Mouse (Mus musculus): ENCODE measurements around the gene Picalm. TPM values are rescaled to one million over a fixed set of nuclear protein-coding genes. Genes with fewer than 3 reads are reported as not detected.
A peak's percentile ranks its signal among the peaks of the same experiment; 100 is the strongest.

Gene Picalm
- polyA plus RNA-seq, 1 experiment from 2014 or later, result 58.0 TPM

- no peaks in the 10 kb centered on the region for H3K4me1 ChIP-seq (ENCODE audit: control insufficient read depth, insufficient read depth, low read length)
- no peak overlapping the region for H3K4me3 ChIP-seq (ENCODE audit: low read depth, low read length)
- 46% methylated on average over 4 of the region's 4 CpGs for WGBS
Measured at GRCm38 (mm10) chr7:90236289-90236905, 106.4 kb downstream of the Picalm start.

GRCm38 (mm10) chr7:90243151-90243550 is 113.1 kb downstream of the Picalm start:
- WGBS, result 90% methylated on average over 6 of the region's 6 CpGs
- ATAC-seq (ENCODE audit: low read depth), result no peak
- H3K4me1 ChIP-seq (ENCODE audit: control insufficient read depth, insufficient read depth, low read length), result no peaks in the 10 kb centered on the region
- no peaks in the 10 kb centered on the region for H3K9me3 ChIP-seq (ENCODE audit: control insufficient read depth, low read length)
- no peaks in the 10 kb centered on the region for H3K36me3 ChIP-seq (ENCODE audit: control insufficient read depth, insufficient read depth, low read length)
- H3K27ac ChIP-seq (ENCODE audit: low read depth, low read length), result no peak overlapping the region
- no peak overlapping the region for H3K4me3 ChIP-seq (ENCODE audit: low read depth, low read length)
- no peak overlapping the region for H3K9ac ChIP-seq (replicated peaks; ENCODE audit: low read depth, low read length)
- H3K4me2 ChIP-seq (ENCODE audit: low read depth, low read length), result no peak overlapping the region
- H3K27me3 ChIP-seq (ENCODE audit: control insufficient read depth, insufficient read depth, low read length), result no peaks in the 10 kb centered on the region

More at GRCm38 (mm10) chr7:90236289-90236905, 106.4 kb downstream of the Picalm start:
- H3K36me3 ChIP-seq (ENCODE audit: control insufficient read depth, insufficient read depth, low read length), result no peaks in the 10 kb centered on the region
- no peak for ATAC-seq (ENCODE audit: low read depth)
- H3K27ac ChIP-seq (ENCODE audit: low read depth, low read length), result no peak overlapping the region
- H3K27me3 ChIP-seq (ENCODE audit: control insufficient read depth, insufficient read depth, low read length), result no peaks in the 10 kb centered on the region
- H3K4me2 ChIP-seq (ENCODE audit: low read depth, low read length), result no peak overlapping the region
- no peak overlapping the region for H3K9ac ChIP-seq (replicated peaks; ENCODE audit: low read depth, low read length)
- no peaks in the 10 kb centered on the region for H3K9me3 ChIP-seq (ENCODE audit: control insufficient read depth, low read length)

GRCm38 (mm10) chr7:90243643-90244042 is 113.6 kb downstream of the Picalm start:
- ATAC-seq (ENCODE audit: low read depth), result no peak
- Histone ChIP-seq H3K27me3 (ENCODE audit: control insufficient read depth, insufficient read depth, low read length) (no peaks in the 10 kb centered on the region), H3K36me3 (ENCODE audit: control insufficient read depth, insufficient read depth, low read length) (no peaks in the 10 kb centered on the region), H3K27ac (ENCODE audit: low read depth, low read length) (no peak overlapping the region), H3K9ac (replicated peaks; ENCODE audit: low read depth, low read length) (no peak overlapping the region), H3K4me2 (ENCODE audit: low read depth, low read length) (no peak overlapping the region), H3K4me1 (ENCODE audit: control insufficient read depth, insufficient read depth, low read length) (no peaks in the 10 kb centered on the region), H3K9me3 (ENCODE audit: control insufficient read depth, low read length) (no peaks in the 10 kb centered on the region), H3K4me3 (ENCODE audit: low read depth, low read length) (no peak overlapping the region)
- 78% methylated on average over 5 of the region's 5 CpGs for WGBS

DNA sequence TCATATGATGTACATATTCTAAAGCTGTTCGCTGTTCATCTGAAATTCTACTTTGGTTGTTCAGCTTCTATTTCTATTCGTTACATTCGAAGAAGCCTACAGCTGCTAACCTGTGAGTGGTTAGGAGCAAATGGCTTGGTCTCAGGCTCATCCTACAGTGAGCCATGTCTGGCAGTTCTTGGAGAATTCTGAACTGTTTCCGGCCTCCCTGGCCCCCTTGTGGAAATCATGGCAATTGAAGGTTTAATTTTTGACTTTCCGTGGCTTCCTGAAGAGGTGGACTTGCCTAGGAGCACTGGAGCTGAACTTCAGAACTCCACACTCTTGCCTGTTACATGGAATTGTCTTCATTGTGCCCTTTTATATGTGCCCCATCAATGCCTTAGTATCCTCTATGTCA is 122.9 kb downstream of the Picalm start:
- H3K27ac ChIP-seq (ENCODE audit: low read depth, low read length), result no peak overlapping the region
- H3K4me1 ChIP-seq (ENCODE audit: control insufficient read depth, insufficient read depth, low read length), result no peaks in the 10 kb centered on the region
- ATAC-seq (ENCODE audit: low read depth), result no peak
- no peak overlapping the region for H3K9ac ChIP-seq (replicated peaks; ENCODE audit: low read depth, low read length)
- no peaks in the 10 kb centered on the region for H3K36me3 ChIP-seq (ENCODE audit: control insufficient read depth, insufficient read depth, low read length)
- no peaks in the 10 kb centered on the region for H3K27me3 ChIP-seq (ENCODE audit: control insufficient read depth, insufficient read depth, low read length)
- no peak overlapping the region for H3K4me3 ChIP-seq (ENCODE audit: low read depth, low read length)
- no peaks in the 10 kb centered on the region for H3K9me3 ChIP-seq (ENCODE audit: control insufficient read depth, low read length)
- no peak overlapping the region for H3K4me2 ChIP-seq (ENCODE audit: low read depth, low read length)
- 76% methylated on average over 5 of the region's 5 CpGs for WGBS

GRCm38 (mm10) chr7:90258701-90259100 is 128.7 kb downstream of the Picalm start:
- Histone ChIP-seq H3K9me3 (ENCODE audit: control insufficient read depth, low read length) (no peaks in the 10 kb centered on the region), H3K9ac (replicated peaks; ENCODE audit: low read depth, low read length) (no peak overlapping the region), H3K4me2 (ENCODE audit: low read depth, low read length) (no peak overlapping the region), H3K27me3 (ENCODE audit: control insufficient read depth, insufficient read depth, low read length) (no peaks in the 10 kb centered on the region), H3K36me3 (ENCODE audit: control insufficient read depth, insufficient read depth, low read length) (no peaks in the 10 kb centered on the region), H3K27ac (ENCODE audit: low read depth, low read length) (no peak overlapping the region), H3K4me3 (ENCODE audit: low read depth, low read length) (no peak overlapping the region), H3K4me1 (ENCODE audit: control insufficient read depth, insufficient read depth, low read length) (no peaks in the 10 kb centered on the region)
- ATAC-seq (ENCODE audit: low read depth), result no peak
- 90% methylated on average over 2 of the region's 2 CpGs for WGBS

DNA sequence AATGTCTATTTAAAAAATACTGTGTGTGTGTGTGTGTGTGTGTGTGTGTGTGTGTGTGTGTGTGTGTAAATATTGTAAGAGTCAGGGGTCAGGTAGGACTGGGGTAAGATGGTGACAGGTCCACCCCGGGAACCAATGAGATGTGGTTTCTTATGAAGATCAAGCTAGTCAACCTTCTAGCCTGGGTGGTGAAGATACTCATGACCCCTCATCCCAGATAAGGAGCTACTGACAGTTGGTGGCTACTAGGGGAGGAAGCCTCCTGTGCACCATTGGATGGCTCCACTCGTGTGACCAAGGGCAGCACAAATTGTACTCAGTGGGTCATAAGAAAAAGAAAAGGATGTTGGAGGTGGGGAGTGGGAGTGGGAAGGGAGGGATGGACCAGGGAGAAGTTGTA is 129.9 kb downstream of the Picalm start:
- Histone ChIP-seq H3K4me2 (ENCODE audit: low read depth, low read length) (no peak overlapping the region), H3K27ac (ENCODE audit: low read depth, low read length) (no peak overlapping the region), H3K9me3 (ENCODE audit: control insufficient read depth, low read length) (no peaks in the 10 kb centered on the region), H3K27me3 (ENCODE audit: control insufficient read depth, insufficient read depth, low read length) (no peaks in the 10 kb centered on the region), H3K36me3 (ENCODE audit: control insufficient read depth, insufficient read depth, low read length) (no peaks in the 10 kb centered on the region), H3K4me3 (ENCODE audit: low read depth, low read length) (no peak overlapping the region), H3K4me1 (ENCODE audit: control insufficient read depth, insufficient read depth, low read length) (no peaks in the 10 kb centered on the region), H3K9ac (replicated peaks; ENCODE audit: low read depth, low read length) (no peak overlapping the region)
- 86% methylated on average over 2 of the region's 2 CpGs for WGBS
- no peak for ATAC-seq (ENCODE audit: low read depth)

DNA sequence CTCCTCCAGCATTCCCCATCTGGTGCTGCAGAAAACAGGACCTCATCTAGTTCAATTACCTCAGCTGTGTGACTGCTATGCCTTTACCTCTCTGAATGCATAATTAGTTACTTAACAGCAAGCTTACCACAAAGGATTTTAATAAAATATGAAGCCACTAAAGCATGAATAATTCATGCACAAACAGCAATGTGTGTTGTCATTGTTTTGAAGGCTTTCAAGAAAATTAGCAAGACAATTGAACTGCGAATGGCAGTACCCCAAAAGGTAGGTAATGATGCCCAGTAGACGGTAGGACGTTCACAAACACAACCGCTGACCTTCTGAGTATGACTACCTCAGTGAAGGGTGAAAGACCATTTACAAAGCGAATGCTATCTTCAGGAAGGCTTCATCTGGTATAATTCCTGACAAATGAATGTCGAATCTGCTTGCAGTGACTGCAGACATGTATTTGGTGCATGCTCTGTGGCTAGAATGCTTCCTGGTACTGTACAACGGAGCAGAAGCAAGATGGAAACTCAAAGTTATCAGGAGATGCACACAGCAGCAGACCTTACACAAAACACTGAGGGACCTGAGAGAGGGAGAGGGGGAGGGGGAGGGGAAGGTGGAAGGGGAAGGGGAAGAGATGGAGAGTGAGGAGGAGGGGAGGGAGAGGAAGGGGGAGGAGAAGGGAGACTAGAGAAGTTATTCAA is 132.0 kb downstream of the Picalm start:
- Histone ChIP-seq H3K27me3 (ENCODE audit: control insufficient read depth, insufficient read depth, low read length) (no peaks in the 10 kb centered on the region), H3K9ac (replicated peaks; ENCODE audit: low read depth, low read length) (no peak overlapping the region), H3K4me1 (ENCODE audit: control insufficient read depth, insufficient read depth, low read length) (no peaks in the 10 kb centered on the region), H3K4me2 (ENCODE audit: low read depth, low read length) (peak overlapping the region; percentile 21; the same call in 1 of the 2 replicates), H3K27ac (ENCODE audit: low read depth, low read length) (peak overlapping the region; percentile 62), H3K4me3 (ENCODE audit: low read depth, low read length) (no peak overlapping the region), H3K9me3 (ENCODE audit: control insufficient read depth, low read length) (no peaks in the 10 kb centered on the region), H3K36me3 (ENCODE audit: control insufficient read depth, insufficient read depth, low read length) (no peaks in the 10 kb centered on the region)
- 20% methylated on average over 7 of the region's 7 CpGs for WGBS
- ATAC-seq (ENCODE audit: low read depth), result peak; percentile 64

Other genes with a start within 250 kb of the Picalm start
- gene Ccdc81, start 226.6 kb upstream of the Picalm start, polyA plus RNA-seq (2014; fragmentation: Nextera tagmentation; extraction: Ambion mirVana), result 0.52 and 0.66 TPM in 2 replicates
- gene Hikeshi, start 189.0 kb upstream of the Picalm start, polyA plus RNA-seq (2014; fragmentation: Nextera tagmentation; extraction: Ambion mirVana), result 138 and 155 TPM in 2 replicates
- 30.3 and 32.9 TPM in 2 replicates for gene Eed, start 149.2 kb upstream of the Picalm start, polyA plus RNA-seq (2014; fragmentation: Nextera tagmentation; extraction: Ambion mirVana)
- not detected in 2 replicates for gene Ccdc83, start 135.6 kb downstream of the Picalm start, polyA plus RNA-seq (2014; fragmentation: Nextera tagmentation; extraction: Ambion mirVana)
- gene Sytl2, start 172.0 kb downstream of the Picalm start, polyA plus RNA-seq (2014; fragmentation: Nextera tagmentation; extraction: Ambion mirVana), result 10.8 and 12.3 TPM in 2 replicates

All from neural tube, embryonic 14.5 days (tissue).